Mouse (Mus musculus): ENCODE results near the gene Mboat2. TPM values are rescaled to one million over a fixed set of nuclear protein-coding genes. Genes with fewer than 3 reads are reported as not detected.

Gene Mboat2
- total RNA-seq, 2 experiments from 2014 or later, result 83.5 to 88.8 TPM

GRCm38 (mm10) chr12:24857354-24857753, 26.7 kb downstream of the Mboat2 start:
- DNase-seq (ENCODE audit: low spot score in 2 of 2), result no peak
- intact Hi-C loops (cut with DNase I), result no loop called here

DNA sequence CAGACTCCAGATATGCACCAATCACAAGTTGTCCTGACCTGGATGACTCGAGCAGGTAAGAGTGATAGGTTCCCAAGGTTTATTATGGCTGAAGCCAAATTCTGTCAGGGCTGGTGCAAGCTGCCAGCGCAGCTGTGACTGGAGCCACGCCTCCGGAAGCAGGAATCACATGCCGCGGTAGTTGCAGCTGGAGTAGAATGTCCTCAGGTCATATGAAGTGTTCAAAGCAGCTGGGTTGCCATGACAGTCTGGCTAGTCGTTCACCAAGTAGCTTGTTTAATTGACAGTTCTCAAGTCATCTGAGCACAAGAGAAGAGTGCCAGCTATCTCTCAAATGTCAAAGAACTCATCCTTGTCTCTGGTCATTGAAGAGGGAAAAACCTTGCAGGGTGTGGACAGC, 28.7 kb downstream of the Mboat2 start:
- intact Hi-C loops (cut with DNase I), result no loop called here
- no peak for DNase-seq (ENCODE audit: low spot score in 2 of 2)

GRCm38 (mm10) chr12:24860436-24860835, 29.8 kb downstream of the Mboat2 start:
- no peak for DNase-seq (ENCODE audit: low spot score in 2 of 2)

DNA sequence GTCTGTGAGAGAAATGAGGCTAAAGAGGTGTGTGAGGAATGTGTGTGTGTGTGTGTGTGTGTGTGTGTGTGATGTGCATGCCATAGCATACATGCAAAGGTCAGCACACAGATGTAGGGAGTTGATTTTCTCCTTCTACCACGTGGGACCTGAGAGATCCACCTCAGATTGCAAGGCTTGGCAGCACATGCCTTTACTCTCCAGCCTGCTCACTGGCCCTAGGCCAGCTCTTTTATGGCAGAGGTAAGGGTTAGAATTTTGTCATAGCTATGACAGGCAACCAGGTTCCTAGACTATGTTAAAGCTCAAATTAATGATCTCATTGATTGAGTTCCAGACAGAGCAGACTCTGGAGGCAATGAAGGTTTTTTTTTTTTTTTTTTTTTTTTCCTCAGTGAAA, 33.1 kb downstream of the Mboat2 start:
- no peak for DNase-seq (ENCODE audit: low spot score in 2 of 2)
- intact Hi-C loops (cut with DNase I), result no loop called here

More at GRCm38 (mm10) chr12:24860436-24860835, 29.8 kb downstream of the Mboat2 start:
- intact Hi-C loops (cut with DNase I), result no loop called here

DNA sequence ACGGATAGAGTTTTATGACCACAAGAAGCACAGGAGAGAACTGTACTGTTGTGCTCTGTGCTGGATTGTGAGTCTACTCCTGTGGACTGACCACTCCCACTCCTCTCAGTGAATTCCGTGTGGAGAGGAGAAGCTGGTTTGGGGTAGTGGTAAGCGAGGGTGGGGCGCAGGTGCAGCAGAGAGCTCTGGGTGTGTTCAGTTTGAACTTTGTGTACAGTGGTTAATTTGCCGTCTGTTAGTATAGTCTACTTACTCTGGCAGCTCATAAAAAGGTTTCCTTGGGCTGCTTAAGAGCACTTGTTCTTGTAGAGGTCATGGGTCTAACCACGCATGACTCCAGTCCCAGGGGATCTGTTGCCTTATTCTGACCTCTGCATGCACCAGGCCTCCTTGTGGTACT, 36.0 kb downstream of the Mboat2 start:
- no peak for DNase-seq (ENCODE audit: low spot score in 2 of 2)
- intact Hi-C loops (cut with DNase I), result no loop called here

DNA sequence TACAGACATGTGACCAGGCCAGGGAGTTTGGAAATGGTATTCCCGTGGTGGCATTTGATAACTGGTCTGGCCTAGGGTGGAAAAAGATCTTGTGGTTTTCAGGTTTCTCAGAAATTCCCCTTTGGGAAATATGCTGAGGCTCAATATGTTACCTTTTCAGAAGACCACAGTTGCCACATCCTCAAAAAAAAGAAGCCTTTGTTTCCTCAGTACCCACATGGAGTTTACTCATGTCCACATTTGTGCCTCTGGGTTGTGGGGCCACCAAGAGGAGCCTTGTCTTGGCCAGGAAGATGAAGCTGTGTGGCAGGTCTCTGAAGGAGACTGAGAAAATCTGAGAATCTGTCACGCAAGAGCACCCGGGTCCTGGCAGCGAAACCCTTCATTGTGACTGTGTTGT, 38.0 kb downstream of the Mboat2 start:
- intact Hi-C loops (cut with DNase I), result no loop called here
- no peak for DNase-seq (ENCODE audit: low spot score in 2 of 2)

DNA sequence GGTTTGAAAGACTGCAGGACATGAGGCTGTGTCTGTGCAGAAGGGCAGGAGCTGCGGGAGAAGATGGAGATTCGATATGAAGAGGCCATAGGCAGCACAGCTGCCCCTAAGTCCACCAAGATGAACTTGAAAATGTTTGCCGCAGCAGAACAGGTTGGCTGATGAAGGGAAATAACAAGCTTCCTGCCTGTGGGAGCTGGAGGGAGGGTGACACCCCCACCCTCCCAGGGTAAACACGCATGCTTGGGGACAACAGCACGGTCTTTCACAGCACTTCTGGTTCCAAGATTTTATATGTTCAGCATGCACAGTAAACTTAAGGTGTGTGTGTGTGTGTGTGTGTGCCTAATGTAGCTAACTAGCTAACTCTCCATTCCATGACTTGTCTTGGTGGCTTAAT, 38.6 kb downstream of the Mboat2 start:
- intact Hi-C loops (cut with DNase I), result no loop called here
- DNase-seq (ENCODE audit: low spot score in 2 of 2), result no peak

GRCm38 (mm10) chr12:24870901-24871300, 40.2 kb downstream of the Mboat2 start:
- DNase-seq (ENCODE audit: low spot score in 2 of 2), result peak in 1 of 2 experiments; percentile 21
- intact Hi-C loops (cut with DNase I), result loop anchor here (5.0 kb wide), 2 partner anchors 39 to 56 kb away; partner anchors contain the start of gene Mboat2

DNA sequence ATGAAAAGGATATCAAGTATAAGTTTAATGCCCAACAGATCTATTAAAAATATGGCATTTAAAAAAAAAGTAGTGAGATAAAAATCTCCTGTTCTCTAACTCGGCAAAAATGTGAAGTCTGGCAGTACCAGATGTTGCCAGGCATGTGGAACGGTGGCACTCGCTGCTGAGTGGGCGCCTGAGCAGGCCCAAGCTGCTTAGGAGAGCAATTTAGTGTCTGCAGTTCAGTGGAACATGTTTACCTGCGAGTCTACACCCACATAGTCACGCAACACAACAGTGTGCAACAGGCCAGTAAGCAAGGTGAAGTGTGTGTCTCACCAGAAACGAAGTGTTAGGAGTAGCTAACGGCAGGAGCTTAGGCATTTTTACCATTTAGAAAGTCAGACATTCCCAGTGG, 41.6 kb downstream of the Mboat2 start:
- intact Hi-C loops (cut with DNase I), result loop anchor here (5.0 kb wide), 2 partner anchors 40 to 55 kb away; partner anchors contain the start of gene Mboat2
- peak; percentile 71 to 72 for DNase-seq (ENCODE audit: low spot score in 2 of 2)

GRCm38 (mm10) chr12:24872689-24873088, 42.0 kb downstream of the Mboat2 start:
- DNase-seq (ENCODE audit: low spot score in 2 of 2), result peak; percentile 29 to 51
- intact Hi-C loops (cut with DNase I), result loop anchor here (5.0 kb wide), 2 partner anchors 40 to 55 kb away; partner anchors contain the start of gene Mboat2

- intact Hi-C loops (cut with DNase I), result no loop called here
- no peak for DNase-seq (ENCODE audit: low spot score in 2 of 2)
These were observed 45.2 kb downstream of the Mboat2 start for GRCm38 (mm10) chr12:24875908-24876307.

DNA sequence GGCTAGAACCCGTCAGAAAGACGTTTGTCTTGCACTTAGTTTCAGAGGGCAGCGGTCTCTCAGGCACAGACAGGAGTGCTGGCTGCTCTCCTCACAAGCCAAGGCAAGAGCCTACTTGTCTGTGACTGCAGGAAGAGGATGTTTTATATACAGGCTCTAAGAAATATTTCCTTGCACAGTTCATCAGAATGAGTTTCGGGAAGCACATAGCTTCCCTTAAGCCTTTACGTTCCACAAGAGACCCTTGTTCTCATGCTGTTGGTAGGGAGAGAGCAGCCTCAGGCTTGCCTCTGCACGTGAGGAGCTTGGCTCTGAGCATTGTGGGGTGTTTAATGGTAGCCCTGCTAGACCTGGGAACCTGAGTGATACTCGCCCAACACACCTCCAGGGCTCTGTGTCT, 46.6 kb downstream of the Mboat2 start:
- intact Hi-C loops (cut with DNase I), result no loop called here

DNA sequence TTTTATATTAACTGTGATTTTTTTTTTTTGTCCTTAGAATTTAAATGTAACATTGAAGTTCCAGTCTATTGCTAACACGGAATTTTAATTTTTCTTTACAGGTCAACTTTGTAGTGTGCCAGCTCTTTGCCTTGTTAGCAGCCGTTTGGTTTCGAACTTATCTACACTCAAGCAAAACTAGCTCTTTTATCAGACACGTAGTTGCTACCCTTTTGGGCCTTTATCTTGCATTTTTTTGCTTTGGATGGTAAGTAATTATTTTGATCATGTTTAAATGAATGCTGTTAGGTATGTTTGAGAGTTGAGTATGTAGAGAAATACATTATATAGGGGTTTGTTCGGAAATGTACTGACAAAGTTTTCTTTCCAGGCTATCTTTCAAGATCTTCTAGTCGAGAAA, 47.4 kb downstream of the Mboat2 start:
- no peak for DNase-seq (ENCODE audit: low spot score in 2 of 2)
- intact Hi-C loops (cut with DNase I), result no loop called here

More for the DNA sequence above, 46.6 kb downstream of the Mboat2 start:
- no peak for DNase-seq (ENCODE audit: low spot score in 2 of 2)

DNA sequence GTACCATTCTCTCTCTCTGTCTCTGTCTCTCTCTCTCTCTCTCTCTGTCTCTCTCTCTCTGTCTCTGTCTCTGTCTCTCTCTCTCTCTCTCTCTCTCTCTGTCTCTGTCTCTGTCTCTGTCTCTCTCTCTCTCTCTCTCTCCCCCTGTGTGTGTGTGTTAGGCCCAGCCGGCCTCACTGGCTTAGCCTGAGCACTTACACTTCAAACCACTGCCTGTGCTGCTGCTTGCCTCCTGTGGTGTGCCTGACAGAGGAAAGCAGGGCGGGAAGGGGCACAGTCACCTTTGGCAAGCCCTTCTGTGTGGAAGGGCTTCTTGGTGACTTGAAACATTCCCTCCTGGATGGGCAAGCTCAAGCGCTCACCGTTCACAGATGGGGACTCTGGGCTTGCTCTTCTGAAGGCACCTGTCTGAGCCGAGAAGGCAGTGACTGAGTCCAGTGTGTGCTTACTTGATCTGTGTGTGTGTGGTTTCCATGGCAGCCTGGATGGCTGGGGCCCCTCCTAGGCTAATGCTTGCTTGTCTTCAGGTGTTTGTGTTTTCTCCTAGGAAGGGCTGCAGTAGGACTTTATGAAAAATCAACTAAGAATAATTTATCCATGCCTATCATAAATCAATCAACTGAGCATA, 48.2 kb downstream of the Mboat2 start:
- no peak for DNase-seq (ENCODE audit: low spot score in 2 of 2)

DNA sequence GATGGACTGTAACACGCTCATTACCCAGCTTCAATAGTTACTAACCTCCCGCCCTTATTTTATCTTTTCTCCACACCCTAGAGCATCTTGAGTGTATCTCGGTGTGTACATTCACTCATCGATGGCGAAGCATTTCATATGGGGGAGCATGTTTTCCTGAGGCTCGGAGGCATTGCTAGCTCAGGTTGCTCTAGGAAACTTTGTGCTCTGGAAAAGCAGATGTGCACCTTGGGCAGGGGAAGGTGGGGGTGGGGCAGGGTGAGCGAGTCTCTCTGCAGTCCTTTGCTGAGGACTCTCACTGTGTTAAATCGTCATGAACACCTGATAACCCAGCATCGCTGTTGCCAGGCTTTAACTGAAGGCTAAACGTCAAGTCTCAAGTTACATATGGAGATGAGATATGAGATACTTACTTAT, 48.9 kb downstream of the Mboat2 start:
- intact Hi-C loops (cut with DNase I), result no loop called here
- DNase-seq (ENCODE audit: low spot score in 2 of 2), result no peak

More for the DNA sequence above, 48.2 kb downstream of the Mboat2 start:
- intact Hi-C loops (cut with DNase I), result no loop called here

DNA sequence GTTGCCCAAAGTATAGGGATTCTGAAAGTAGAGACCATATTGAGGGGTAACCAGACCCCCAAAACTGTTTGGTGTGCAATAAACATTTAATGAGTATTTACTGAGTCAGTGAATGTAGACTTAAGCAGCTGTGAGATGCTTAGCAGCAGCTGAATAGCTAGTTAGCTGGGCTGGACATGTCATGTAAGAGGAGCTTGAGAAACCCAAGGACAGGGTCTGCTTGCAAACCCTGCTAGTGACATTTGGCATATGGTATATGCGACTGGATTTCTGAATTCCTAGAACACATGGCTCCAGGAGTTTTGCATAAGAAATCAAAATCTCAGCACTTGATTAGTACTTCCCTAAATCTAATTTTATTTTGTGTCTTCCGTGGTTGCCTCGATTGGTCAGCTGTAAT, 52.6 kb downstream of the Mboat2 start:
- intact Hi-C loops (cut with DNase I), result no loop called here
- no peak for DNase-seq (ENCODE audit: low spot score in 2 of 2)

GRCm38 (mm10) chr12:24886800-24887199, 56.1 kb downstream of the Mboat2 start:
- no peak for DNase-seq (ENCODE audit: low spot score in 2 of 2)
- intact Hi-C loops (cut with DNase I), result no loop called here

GRCm38 (mm10) chr12:24889371-24890051, 58.8 kb downstream of the Mboat2 start:
- intact Hi-C loops (cut with DNase I), result no loop called here
- no peak for DNase-seq (ENCODE audit: low spot score in 2 of 2)

- intact Hi-C loops (cut with DNase I), result no loop called here
- DNase-seq (ENCODE audit: low spot score in 2 of 2), result no peak
These were observed 59.5 kb downstream of the Mboat2 start for GRCm38 (mm10) chr12:24890158-24890557.

DNA sequence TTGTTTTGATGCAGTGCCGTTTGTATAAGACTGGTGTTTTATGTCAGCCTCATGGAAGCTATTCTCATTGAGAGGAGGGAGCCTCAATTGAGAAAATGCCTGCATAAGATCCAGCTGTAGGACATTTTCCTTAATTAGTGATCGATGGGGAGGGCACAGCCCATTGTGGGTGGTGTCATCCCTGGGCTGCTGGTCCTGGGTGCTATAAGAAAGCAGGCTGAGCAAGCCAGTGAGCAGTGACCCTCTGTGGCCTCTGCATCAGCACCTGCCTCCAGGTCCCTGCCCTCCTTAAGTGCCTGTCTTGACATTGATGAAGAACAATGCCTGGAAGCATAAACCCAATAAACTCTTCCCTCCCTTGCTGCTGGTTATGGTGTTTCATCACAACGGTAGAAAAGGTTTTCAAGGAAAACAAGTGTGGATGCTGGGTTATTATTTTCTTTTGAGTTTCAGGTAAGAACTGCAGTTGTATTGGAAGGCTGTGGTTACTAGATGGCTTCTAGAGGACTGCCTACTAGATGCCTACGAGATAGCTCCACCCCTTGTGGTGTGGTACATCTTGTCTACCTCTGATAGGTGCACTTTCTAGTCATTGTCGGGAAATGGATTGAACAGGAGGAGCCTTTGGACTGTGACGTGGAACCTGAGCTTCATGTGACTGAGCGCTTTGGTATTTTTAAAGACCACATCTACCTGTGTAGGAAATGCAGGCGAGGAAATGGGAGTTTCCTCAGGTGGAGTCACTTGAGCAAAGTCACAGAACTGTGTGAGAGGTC, 60.2 kb downstream of the Mboat2 start:
- intact Hi-C loops (cut with DNase I), result no loop called here

More for the DNA sequence above, 60.2 kb downstream of the Mboat2 start:
- DNase-seq (ENCODE audit: low spot score in 2 of 2), result no peak
